Mouse (Mus musculus) liver, embryonic 11.5 days (tissue): ENCODE measurements at regions not wholly inside any gene's neighbourhood (a gene's known extent, or its start where the extent isn't known, plus 50 kb on each side); places are given as distances from the start of the nearest gene placed in this dataset.

Experiments
- ATAC-seq: fragments of 200-750 bp; cut with Nextera tagmentation; replicated peaks from 2 replicates; pipeline ENCODE4 v1.8.0; 2017; ENCODE audit warnings: moderate number of reproducible peaks, mild to moderate bottlenecking, moderate TSS enrichment, moderate library complexity; ENCODE audit not compliant: low FRiP score
- DNase-seq: peaks from one replicate; pipeline ENCODE4 v3.0.0-alpha.2; 2017; ENCODE audit warnings: low spot score
- H3K27ac ChIP-seq: fragments of 300-500 bp; sonication (generic); 2 replicates; pipeline ENCODE4 v1.5.1; 2014; ENCODE audit warnings: mild to moderate bottlenecking, low read depth, low read length, control low read depth
- H3K27me3 ChIP-seq: fragments of 300-500 bp; sonication (generic); replicated peaks from 2 replicates; pipeline ENCODE4 v1.6.1; 2014; ENCODE audit warnings: low read length, mixed read lengths; ENCODE audit not compliant: control insufficient read depth, insufficient read depth
- H3K36me3 ChIP-seq: fragments of 300-500 bp; sonication (generic); 2 replicates; pipeline ENCODE4 v1.6.1; 2014; ENCODE audit warnings: mild to moderate bottlenecking, low read length, moderate library complexity, mixed read lengths; ENCODE audit not compliant: control insufficient read depth, insufficient read depth
- H3K4me1 ChIP-seq: fragments of 300-500 bp; sonication (generic); replicated peaks from 2 replicates; pipeline ENCODE4 v1.6.1; 2014; ENCODE audit warnings: low read length, mixed read lengths; ENCODE audit not compliant: control insufficient read depth, insufficient read depth
- H3K4me2 ChIP-seq: fragments of 300-500 bp; sonication (generic); 2 replicates; pipeline ENCODE4 v1.6.1; 2014; ENCODE audit warnings: mild to moderate bottlenecking, control low read depth, moderate library complexity
- H3K4me3 ChIP-seq: fragments of 300-500 bp; sonication (generic); 2 replicates; pipeline ENCODE4 v1.5.1; 2014; ENCODE audit warnings: low read depth, low read length, control low read depth
- H3K9ac ChIP-seq: fragments of 300-500 bp; sonication (generic); 2 replicates; pipeline ENCODE4 v1.6.1; 2014; ENCODE audit warnings: low read depth, low read length, control low read depth
- H3K9me3 ChIP-seq: fragments of 300-500 bp; sonication (generic); 2 replicates; pipeline ENCODE4 v1.6.1; 2016; ENCODE audit warnings: low read length, inconsistent platforms, mixed read lengths; ENCODE audit not compliant: control insufficient read depth
- WGBS: fragments of 180-500 bp; shearing (Covaris S2); extraction: QIAGEN DNeasy Blood & Tissue Kit; methylation state at CpG from one replicate; pipeline ENCODE4 v1.1.7; 2014; 5-methylcytosine and 5-hydroxymethylcytosine counted together

- Histone ChIP-seq H3K9me3 (no peaks in the 10 kb centered on the region), H3K9ac (no peak overlapping the region), H3K4me2 (no peak overlapping the region), H3K27ac (no peak overlapping the region), H3K4me3 (no peak overlapping the region), H3K36me3 (no peaks in the 10 kb centered on the region), H3K27me3 (no peaks in the 10 kb centered on the region), H3K4me1 (no peaks in the 10 kb centered on the region)
- 78% methylated on average over 4 of the region's 4 CpGs for WGBS
- no peak for DNase-seq
- ATAC-seq, result no peak
These were observed 250.5 kb upstream of the Gm26657 start for GRCm38 (mm10) chr4:56489361-56489760.

- Histone ChIP-seq H3K27me3 (no peaks in the 10 kb centered on the region), H3K9ac (no peak overlapping the region), H3K36me3 (no peaks in the 10 kb centered on the region), H3K4me1 (no peaks in the 10 kb centered on the region), H3K4me2 (no peak overlapping the region), H3K4me3 (no peak overlapping the region), H3K27ac (no peak overlapping the region), H3K9me3 (no peaks in the 10 kb centered on the region)
- no peak for DNase-seq
- WGBS, result 84% methylated on average over 8 of the region's 8 CpGs
- no peak for ATAC-seq
These were observed 256.2 kb upstream of the Gm26657 start for GRCm38 (mm10) chr4:56483708-56484107.

- no peaks in the 10 kb centered on the region for H3K4me1 ChIP-seq
- ATAC-seq (no peak), DNase-seq (no peak)
- WGBS, result 87% methylated on average over 4 of the region's 4 CpGs
- H3K27ac ChIP-seq, result no peak overlapping the region
- no peaks in the 10 kb centered on the region for H3K36me3 ChIP-seq
- H3K4me2 ChIP-seq, result no peak overlapping the region
- H3K9ac ChIP-seq, result no peak overlapping the region
- no peaks in the 10 kb centered on the region for H3K9me3 ChIP-seq
- H3K4me3 ChIP-seq, result no peak overlapping the region
- H3K27me3 ChIP-seq, result no peaks in the 10 kb centered on the region
These were observed 283.1 kb upstream of the Gm26657 start for GRCm38 (mm10) chr4:56456788-56457187.

GRCm38 (mm10) chr4:56421575-56421974, 318.3 kb upstream of the Gm26657 start:
- Histone ChIP-seq H3K4me1 (no peaks in the 10 kb centered on the region), H3K4me2 (no peak overlapping the region), H3K9me3 (no peaks in the 10 kb centered on the region), H3K9ac (no peak overlapping the region), H3K36me3 (no peaks in the 10 kb centered on the region), H3K27ac (no peak overlapping the region), H3K27me3 (no peaks in the 10 kb centered on the region), H3K4me3 (no peak overlapping the region)
- ATAC-seq (no peak), DNase-seq (no peak)
- WGBS, result 63% methylated on average over 8 of the region's 8 CpGs

- Histone ChIP-seq H3K4me2 (no peak overlapping the region), H3K27ac (no peak overlapping the region), H3K4me1 (no peaks in the 10 kb centered on the region), H3K27me3 (no peaks in the 10 kb centered on the region), H3K9ac (no peak overlapping the region), H3K9me3 (no peaks in the 10 kb centered on the region), H3K36me3 (no peaks in the 10 kb centered on the region), H3K4me3 (no peak overlapping the region)
- ATAC-seq, result no peak
- DNase-seq, result no peak
- 84% methylated on average over 5 of the region's 5 CpGs for WGBS
These were observed 320.6 kb upstream of the Gm26657 start for GRCm38 (mm10) chr4:56419122-56419913.

DNA sequence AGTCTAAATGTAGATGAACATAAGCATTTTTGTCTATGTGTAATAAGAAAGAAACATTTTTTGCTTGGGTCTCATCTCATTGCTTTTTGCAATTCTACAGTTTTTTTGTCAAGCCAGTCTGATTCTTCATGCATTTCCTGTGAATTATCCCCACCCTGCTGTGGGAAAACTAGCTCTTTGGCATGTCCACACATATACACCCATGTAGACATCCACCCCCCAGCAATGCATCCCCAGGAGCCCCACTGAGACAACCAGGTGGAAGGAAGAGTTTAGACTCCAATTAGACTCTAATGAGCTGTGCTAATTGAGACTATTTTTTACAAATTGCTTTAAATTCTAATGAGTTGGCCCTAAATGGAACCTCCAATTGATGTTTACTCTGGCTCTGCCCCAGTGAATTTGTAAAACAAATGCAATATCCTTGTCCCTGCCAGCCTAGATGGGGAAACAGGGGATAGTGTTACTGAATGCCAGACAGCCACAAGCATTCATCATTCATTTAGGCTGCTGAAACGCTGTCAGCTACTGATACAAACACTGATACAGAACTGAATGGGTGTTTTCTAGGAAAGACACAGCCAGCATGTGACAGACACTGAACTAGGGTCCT, 328.7 kb upstream of the Gm26657 start:
- H3K36me3 ChIP-seq, result no peaks in the 10 kb centered on the region
- H3K9me3 ChIP-seq, result no peaks in the 10 kb centered on the region
- no peaks in the 10 kb centered on the region for H3K27me3 ChIP-seq
- H3K9ac ChIP-seq, result no peak overlapping the region
- no peak overlapping the region for H3K4me2 ChIP-seq
- WGBS, result 38% methylated on average over 1 of the region's 1 CpGs
- DNase-seq (no peak), ATAC-seq (no peak)
- no peak overlapping the region for H3K27ac ChIP-seq
- H3K4me3 ChIP-seq, result no peak overlapping the region
- no peaks in the 10 kb centered on the region for H3K4me1 ChIP-seq

- DNase-seq (no peak), ATAC-seq (no peak)
- Histone ChIP-seq H3K27ac (no peak overlapping the region), H3K9me3 (no peaks in the 10 kb centered on the region), H3K4me3 (no peak overlapping the region), H3K4me2 (no peak overlapping the region), H3K36me3 (no peaks in the 10 kb centered on the region), H3K9ac (no peak overlapping the region), H3K27me3 (no peaks in the 10 kb centered on the region), H3K4me1 (no peaks in the 10 kb centered on the region)
These were observed 346.1 kb upstream of the Gm26657 start for GRCm38 (mm10) chr4:56393793-56394192.

DNA sequence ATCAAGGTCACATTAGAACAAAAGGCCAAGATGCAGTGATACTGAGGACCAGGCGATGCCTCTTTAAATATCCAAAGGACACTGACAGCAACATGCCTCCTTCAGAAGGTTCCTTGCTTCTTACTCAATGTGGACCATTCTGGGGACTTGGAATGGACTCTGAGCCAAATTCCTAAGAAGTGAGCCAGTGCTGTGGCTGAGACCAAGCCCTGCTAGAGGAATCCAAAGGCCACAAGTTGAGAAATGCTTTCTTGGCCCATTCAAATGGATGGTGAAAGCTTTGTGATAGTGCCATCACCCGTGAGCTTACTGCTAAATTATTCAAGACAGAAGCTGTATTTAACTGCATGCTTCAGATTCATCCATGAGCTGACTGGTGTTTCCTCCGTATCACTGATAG, 352.8 kb upstream of the Gm26657 start:
- H3K36me3 ChIP-seq, result no peaks in the 10 kb centered on the region
- H3K27me3 ChIP-seq, result no peaks in the 10 kb centered on the region
- no peak overlapping the region for H3K4me3 ChIP-seq
- no peak overlapping the region for H3K27ac ChIP-seq
- WGBS, result 63% methylated on average over 3 of the region's 3 CpGs
- H3K4me2 ChIP-seq, result no peak overlapping the region
- no peak for DNase-seq
- H3K9me3 ChIP-seq, result no peaks in the 10 kb centered on the region
- no peaks in the 10 kb centered on the region for H3K4me1 ChIP-seq
- no peak overlapping the region for H3K9ac ChIP-seq
- no peak for ATAC-seq

DNA sequence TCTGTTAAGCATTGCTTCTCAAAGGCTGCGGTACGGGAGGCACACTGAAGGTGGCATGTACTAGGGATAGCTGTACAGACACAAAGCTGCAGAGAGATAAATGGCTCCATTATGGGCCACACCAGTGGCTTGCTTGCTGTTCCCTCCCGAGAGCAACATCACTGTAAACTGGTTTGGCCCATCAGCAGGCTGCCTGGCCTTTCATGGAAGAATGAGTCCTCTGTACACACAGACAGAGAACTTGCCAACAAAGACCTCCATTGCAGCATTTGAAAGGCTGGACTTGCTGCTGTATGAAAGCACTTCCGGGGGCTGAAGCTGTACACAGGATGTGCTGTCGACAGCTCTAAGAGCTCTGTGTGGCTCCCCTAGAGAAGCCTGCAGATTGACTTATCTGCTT, 364.1 kb upstream of the Gm26657 start:
- Histone ChIP-seq H3K4me1 (no peaks in the 10 kb centered on the region), H3K4me3 (no peak overlapping the region), H3K9ac (no peak overlapping the region), H3K27me3 (no peaks in the 10 kb centered on the region), H3K4me2 (no peak overlapping the region), H3K9me3 (no peaks in the 10 kb centered on the region), H3K36me3 (no peaks in the 10 kb centered on the region), H3K27ac (no peak overlapping the region)
- 70% methylated on average over 5 of the region's 5 CpGs for WGBS
- ATAC-seq (no peak), DNase-seq (no peak)
